Mouse (Mus musculus): ENCODE data around the gene Gm10972.
"Not testable (repeated sequence)": the region's sequence is repeated elsewhere in the genome, so short reads cannot be mapped to it uniquely, and the experiment has no call there.

Gm10972 gene

GRCm38 (mm10) chr3:94679351-94679841, 36.5 kb downstream of the Gm10972 start:
- Histone ChIP-seq H3K9me3 (ENCODE audit: low read length) (peaks cover 81% of the 10 kb centered on the region), H3K27me3 (ENCODE audit: insufficient read depth, low read length) (peaks cover 3% of the 10 kb centered on the region; the same call in 1 of the 2 replicates), H3K4me1 (replicated peaks; ENCODE audit: low read depth, low read length) (no peaks in the 10 kb centered on the region), H3K36me3 (ENCODE audit: insufficient read depth, low read length) (no peaks in the 10 kb centered on the region), H3K4me3 (replicated peaks; ENCODE audit: low read length) (no peak overlapping the region)
- TF ChIP-seq POU5F1 (IDR thresholded peaks at IDR 0.05; ENCODE audit: borderline replicate concordance, low read length) (no peak), CTCF (conservative IDR thresholded peaks at IDR 0.05; ENCODE audit: low read length) (no peak), NANOG (IDR thresholded peaks at IDR 0.05; ENCODE audit: borderline replicate concordance, low read length) (no peak)

- not testable (repeated sequence) for H3K27me3 ChIP-seq (ENCODE audit: insufficient read depth, low read length); H3K4me1 ChIP-seq (replicated peaks; ENCODE audit: low read depth, low read length); H3K36me3 ChIP-seq (ENCODE audit: insufficient read depth, low read length); H3K4me3 ChIP-seq (replicated peaks; ENCODE audit: low read length)
- H3K9me3 ChIP-seq (ENCODE audit: low read length) = peaks cover 75% of the 10 kb centered on the region
Measured at GRCm38 (mm10) chr3:94680032-94680431, 37.1 kb downstream of the Gm10972 start.

DNA sequence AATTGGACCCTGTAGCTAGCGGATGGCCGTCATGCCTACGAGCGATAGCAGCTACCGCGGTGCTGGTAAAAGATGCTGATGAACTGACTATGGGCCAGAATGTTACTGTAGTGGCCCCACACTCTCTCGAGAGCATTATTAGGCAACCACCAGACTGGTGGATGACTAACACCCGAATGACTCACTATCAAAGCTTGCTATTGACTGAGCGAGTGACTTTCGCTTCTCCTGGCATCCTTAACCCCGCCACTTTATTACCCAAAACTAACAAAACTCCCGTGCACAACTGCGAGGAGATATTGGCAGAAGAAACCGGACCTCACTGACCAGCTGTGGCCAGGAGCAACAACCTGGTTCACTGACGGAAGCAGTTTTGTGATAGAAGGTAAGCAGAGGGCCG, 37.9 kb downstream of the Gm10972 start:
- TF ChIP-seq POU5F1 (IDR thresholded peaks at IDR 0.05; ENCODE audit: borderline replicate concordance, low read length) (no peak), CTCF (conservative IDR thresholded peaks at IDR 0.05; ENCODE audit: low read length) (no peak), NANOG (IDR thresholded peaks at IDR 0.05; ENCODE audit: borderline replicate concordance, low read length) (no peak)
- Histone ChIP-seq H3K36me3 (ENCODE audit: insufficient read depth, low read length) (no peaks in the 10 kb centered on the region), H3K4me3 (replicated peaks; ENCODE audit: low read length) (no peak overlapping the region), H3K9me3 (ENCODE audit: low read length) (peaks cover 67% of the 10 kb centered on the region), H3K27me3 (ENCODE audit: insufficient read depth, low read length) (peaks cover 3% of the 10 kb centered on the region; the same call in 1 of the 2 replicates), H3K4me1 (replicated peaks; ENCODE audit: low read depth, low read length) (no peaks in the 10 kb centered on the region)

DNA sequence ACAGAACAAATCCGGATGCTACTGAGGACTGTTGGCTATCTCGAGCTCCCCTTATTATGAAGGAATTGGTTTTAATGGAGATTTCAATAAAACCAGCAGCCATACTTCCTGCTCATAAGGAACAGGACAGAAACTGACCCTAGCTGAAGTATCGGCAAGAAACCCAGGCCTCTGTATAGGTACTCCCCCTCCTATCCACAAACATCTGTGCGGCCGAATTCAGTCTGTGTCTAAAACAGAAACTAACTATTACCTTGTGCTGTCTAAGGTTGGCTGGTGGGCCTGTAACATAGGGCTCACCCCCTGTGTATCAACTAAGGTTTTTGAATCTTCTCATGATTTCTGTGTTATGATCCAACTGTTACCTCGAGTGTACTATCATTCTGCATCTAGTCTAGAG, 40.7 kb downstream of the Gm10972 start:
- Histone ChIP-seq H3K36me3 (ENCODE audit: insufficient read depth, low read length) (no peaks in the 10 kb centered on the region), H3K4me3 (replicated peaks; ENCODE audit: low read length) (no peak overlapping the region), H3K27me3 (ENCODE audit: insufficient read depth, low read length) (peaks cover 3% of the 10 kb centered on the region), H3K4me1 (replicated peaks; ENCODE audit: low read depth, low read length) (0 out of 2 replicates have a peak, but pooled peaks cover 5% of the 10 kb centered on the region), H3K9me3 (ENCODE audit: low read length) (peaks cover 39% of the 10 kb centered on the region)
- TF ChIP-seq POU5F1 (IDR thresholded peaks at IDR 0.05; ENCODE audit: borderline replicate concordance, low read length) = no peak
- TF ChIP-seq NANOG (IDR thresholded peaks at IDR 0.05; ENCODE audit: borderline replicate concordance, low read length) = no peak
- TF ChIP-seq CTCF (conservative IDR thresholded peaks at IDR 0.05; ENCODE audit: low read length) = no peak

GRCm38 (mm10) chr3:94685989-94686772, 43.3 kb downstream of the Gm10972 start:
- peaks cover 14% of the 10 kb centered on the region for H3K9me3 ChIP-seq (ENCODE audit: low read length)
- TF ChIP-seq NANOG (IDR thresholded peaks at IDR 0.05; ENCODE audit: borderline replicate concordance, low read length) = peak; percentile 81; the same call in 1 of the 2 replicates
- H3K36me3 ChIP-seq (ENCODE audit: insufficient read depth, low read length); H3K4me3 ChIP-seq (replicated peaks; ENCODE audit: low read length); H3K4me1 ChIP-seq (replicated peaks; ENCODE audit: low read depth, low read length); H3K27me3 ChIP-seq (ENCODE audit: insufficient read depth, low read length): not testable (repeated sequence)

DNA sequence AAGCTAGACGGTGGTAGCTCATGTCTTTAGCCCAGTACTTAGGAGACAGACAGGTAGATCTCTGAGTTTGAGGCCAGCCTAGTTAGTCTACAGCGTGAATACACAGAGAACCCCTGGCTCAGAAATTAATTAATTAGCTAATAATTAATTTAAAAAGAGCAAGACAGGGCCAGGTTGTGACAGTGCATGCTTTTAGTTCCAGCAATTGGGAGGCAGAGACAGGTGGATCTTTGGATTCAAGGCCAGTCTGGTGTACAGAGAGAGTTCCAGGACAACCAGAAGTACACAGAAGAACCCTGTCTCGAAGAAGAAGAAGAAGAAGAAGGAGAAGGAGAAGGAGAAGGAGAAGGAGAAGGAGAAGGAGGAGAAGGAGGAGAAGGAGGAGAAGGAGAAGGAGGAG, 45.8 kb downstream of the Gm10972 start:
- not testable (repeated sequence) for H3K9me3 ChIP-seq (ENCODE audit: low read length); H3K4me3 ChIP-seq (replicated peaks; ENCODE audit: low read length); H3K4me1 ChIP-seq (replicated peaks; ENCODE audit: low read depth, low read length); H3K27me3 ChIP-seq (ENCODE audit: insufficient read depth, low read length); H3K36me3 ChIP-seq (ENCODE audit: insufficient read depth, low read length)

- H3K4me3 ChIP-seq (replicated peaks; ENCODE audit: low read length); H3K4me1 ChIP-seq (replicated peaks; ENCODE audit: low read depth, low read length); H3K36me3 ChIP-seq (ENCODE audit: insufficient read depth, low read length); H3K9me3 ChIP-seq (ENCODE audit: low read length); H3K27me3 ChIP-seq (ENCODE audit: insufficient read depth, low read length): not testable (repeated sequence)
Measured at GRCm38 (mm10) chr3:94689195-94689594, 46.3 kb downstream of the Gm10972 start.

GRCm38 (mm10) chr3:94690162-94690561, 47.2 kb downstream of the Gm10972 start:
- not testable (repeated sequence) for H3K36me3 ChIP-seq (ENCODE audit: insufficient read depth, low read length); H3K27me3 ChIP-seq (ENCODE audit: insufficient read depth, low read length); H3K4me3 ChIP-seq (replicated peaks; ENCODE audit: low read length); H3K9me3 ChIP-seq (ENCODE audit: low read length); H3K4me1 ChIP-seq (replicated peaks; ENCODE audit: low read depth, low read length)

GRCm38 (mm10) chr3:94690616-94691247, 47.8 kb downstream of the Gm10972 start:
- Histone ChIP-seq H3K4me3 (replicated peaks; ENCODE audit: low read length) (no peak overlapping the region), H3K9me3 (ENCODE audit: low read length) (no peaks in the 10 kb centered on the region), H3K4me1 (replicated peaks; ENCODE audit: low read depth, low read length) (0 out of 2 replicates have a peak, but pooled peaks cover 5% of the 10 kb centered on the region), H3K27me3 (ENCODE audit: insufficient read depth, low read length) (peaks cover 3% of the 10 kb centered on the region), H3K36me3 (ENCODE audit: insufficient read depth, low read length) (no peaks in the 10 kb centered on the region)
- TF ChIP-seq POU5F1 (IDR thresholded peaks at IDR 0.05; ENCODE audit: borderline replicate concordance, low read length) = no peak
- TF ChIP-seq NANOG (IDR thresholded peaks at IDR 0.05; ENCODE audit: borderline replicate concordance, low read length) = no peak
- no peak for TF ChIP-seq CTCF (conservative IDR thresholded peaks at IDR 0.05; ENCODE audit: low read length)

DNA sequence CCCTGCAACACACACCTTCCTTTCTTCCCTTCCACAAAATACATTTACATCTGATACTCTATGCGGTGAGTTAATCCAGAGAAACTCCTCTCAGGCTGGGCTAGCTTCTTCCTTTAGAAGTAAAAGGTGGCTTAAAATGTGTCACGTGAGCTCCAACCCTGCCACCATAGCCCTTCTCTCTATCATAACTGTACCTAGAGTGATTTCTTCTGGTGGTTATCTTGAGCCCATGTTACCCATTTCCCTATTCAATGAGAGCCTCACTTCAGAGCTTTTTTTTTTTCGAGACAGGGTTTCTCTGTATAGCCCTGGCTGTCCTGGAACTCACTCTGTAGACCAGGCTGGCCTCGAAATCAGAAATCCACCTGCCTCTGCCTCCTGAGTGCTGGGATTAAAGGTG, 48.8 kb downstream of the Gm10972 start:
- H3K36me3 ChIP-seq (ENCODE audit: insufficient read depth, low read length); H3K4me1 ChIP-seq (replicated peaks; ENCODE audit: low read depth, low read length); H3K9me3 ChIP-seq (ENCODE audit: low read length); H3K27me3 ChIP-seq (ENCODE audit: insufficient read depth, low read length); H3K4me3 ChIP-seq (replicated peaks; ENCODE audit: low read length): not testable (repeated sequence)

Measured in E14TG2a.4 (cell line).